Comparison of ENCODE assay signal across 18 mouse cellular contexts in the genomic region with DNA sequence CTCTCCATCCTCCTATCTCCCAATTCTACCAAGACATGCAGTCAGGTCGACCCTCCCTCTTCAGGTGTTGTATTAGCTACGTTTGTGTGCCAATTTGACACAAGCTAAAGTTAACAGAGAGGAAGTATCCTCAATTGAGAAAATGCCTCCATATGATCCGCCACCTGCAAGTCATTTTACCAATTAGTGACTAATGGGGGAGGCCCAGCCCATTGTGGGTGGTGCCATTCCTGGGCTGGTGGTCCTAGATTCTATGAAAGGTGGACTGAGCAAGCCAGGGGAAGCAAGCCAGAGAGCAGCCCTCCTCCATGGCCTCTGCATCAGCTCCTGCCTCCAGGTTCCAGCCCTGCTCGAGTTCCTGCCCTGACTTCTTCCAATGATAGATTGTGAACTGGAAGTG.
DNase-seq lines count a peak whose midpoint lies in the region; ATAC-seq and TF ChIP-seq lines count a peak whose summit lies in the region.
"Had no signal": no experiment of that assay in that cellular context is flagged by ENCODE, and none has a peak within 500 bp of the region (broad histone marks: within the 10 kb centered on the region; RNA-seq: fewer than 3 reads in every experiment).

No protein-coding gene starts in this region.

- H3K27me3 ChIP-seq in forebrain, embryonic 13.5 days = no peaks in the 10 kb centered on the region; the same call in 1 of the 2 replicates
- H3K27me3 ChIP-seq in forebrain, embryonic 10.5 days (ENCODE audit: poor library complexity, severe bottlenecking) = no peaks in the 10 kb centered on the region
- H3K27me3 ChIP-seq in hindbrain, embryonic 11.5 days (ENCODE audit: control insufficient read depth, insufficient read depth, low read length) = no peaks in the 10 kb centered on the region
- H3K27me3 ChIP-seq in hindbrain, postnatal 0 days (ENCODE audit: insufficient read depth, low read length) = no peaks in the 10 kb centered on the region
- H3K27me3 ChIP-seq in forebrain, embryonic 15.5 days = no peaks in the 10 kb centered on the region
- H3K27me3 ChIP-seq: embryonic facial prominence, embryonic 12.5 days; heart, embryonic 15.5 days had no signal

- H3K4me3 ChIP-seq in forebrain, embryonic 13.5 days = no peak overlapping the region
- no peak overlapping the region for H3K4me3 ChIP-seq in forebrain, embryonic 10.5 days
- H3K4me3 ChIP-seq in hindbrain, embryonic 11.5 days (ENCODE audit: low read depth, low read length) = no peak overlapping the region
- no peak overlapping the region for H3K4me3 ChIP-seq in hindbrain, postnatal 0 days (ENCODE audit: low read length)
- H3K4me3 ChIP-seq in forebrain, embryonic 15.5 days = no peak overlapping the region
- H3K4me3 ChIP-seq: embryonic facial prominence, embryonic 12.5 days; heart, adult 2 months; heart, embryonic 15.5 days had no signal

- no peak for ATAC-seq in forebrain, embryonic 13.5 days
- no peak for ATAC-seq in hindbrain, embryonic 11.5 days (ENCODE audit: low FRiP score)
- no peak for ATAC-seq in hindbrain, postnatal 0 days
- no peak for ATAC-seq in forebrain, embryonic 15.5 days (replicated peaks)

- no peak for TF ChIP-seq CTCF in hindbrain, postnatal 0 days (IDR thresholded peaks at IDR 0.05; ENCODE audit: low read depth)

- 70% methylated on average over 4 of the region's 4 CpGs for WGBS in forebrain, embryonic 13.5 days
- WGBS in forebrain, embryonic 10.5 days = 76% methylated on average over 4 of the region's 4 CpGs
- WGBS in hindbrain, embryonic 11.5 days = 89% methylated on average over 4 of the region's 4 CpGs
- 83% methylated on average over 4 of the region's 4 CpGs for WGBS in hindbrain, postnatal 0 days
- 66% methylated on average over 4 of the region's 4 CpGs for WGBS in forebrain, embryonic 15.5 days

- no peak overlapping the region for H3K4me2 ChIP-seq in forebrain, embryonic 13.5 days
- H3K4me2 ChIP-seq in hindbrain, embryonic 11.5 days (replicated peaks; ENCODE audit: low read depth, low read length) = no peak overlapping the region
- no peak overlapping the region for H3K4me2 ChIP-seq in hindbrain, postnatal 0 days (ENCODE audit: low read depth, low read length)
- H3K4me2 ChIP-seq in forebrain, embryonic 15.5 days (replicated peaks) = no peak overlapping the region
- H3K4me2 ChIP-seq: embryonic facial prominence, embryonic 12.5 days; heart, embryonic 11.5 days; heart, embryonic 15.5 days had no signal

- H3K9ac ChIP-seq in forebrain, embryonic 13.5 days = no peak overlapping the region
- no peak overlapping the region for H3K9ac ChIP-seq in hindbrain, embryonic 11.5 days (ENCODE audit: low read depth, low read length)
- H3K9ac ChIP-seq in hindbrain, postnatal 0 days (replicated peaks; ENCODE audit: low read length) = no peak overlapping the region
- H3K9ac ChIP-seq in forebrain, embryonic 15.5 days (replicated peaks) = no peak overlapping the region
- H3K9ac ChIP-seq: embryonic facial prominence, embryonic 12.5 days; heart, embryonic 15.5 days had no signal

- H3K4me1 ChIP-seq in forebrain, embryonic 13.5 days = peaks cover 34% of the 10 kb centered on the region
- peaks cover 13% of the 10 kb centered on the region for H3K4me1 ChIP-seq in forebrain, embryonic 10.5 days
- no peaks in the 10 kb centered on the region for H3K4me1 ChIP-seq in hindbrain, embryonic 11.5 days (replicated peaks; ENCODE audit: control insufficient read depth, insufficient read depth, low read length)
- no peaks in the 10 kb centered on the region for H3K4me1 ChIP-seq in hindbrain, postnatal 0 days (ENCODE audit: insufficient read depth, low read length)
- peaks cover 28% of the 10 kb centered on the region for H3K4me1 ChIP-seq in forebrain, embryonic 15.5 days

- peaks cover 2% of the 10 kb centered on the region; the same call in 1 of the 2 replicates for H3K9me3 ChIP-seq in forebrain, embryonic 13.5 days (replicated peaks)
- peaks cover 14% of the 10 kb centered on the region; the same call in 1 of the 2 replicates for H3K9me3 ChIP-seq in forebrain, embryonic 10.5 days
- no peaks in the 10 kb centered on the region for H3K9me3 ChIP-seq in hindbrain, embryonic 11.5 days (ENCODE audit: control insufficient read depth, low read length)
- no peaks in the 10 kb centered on the region for H3K9me3 ChIP-seq in hindbrain, postnatal 0 days (ENCODE audit: low read length)
- H3K9me3 ChIP-seq in forebrain, embryonic 15.5 days = no peaks in the 10 kb centered on the region
- H3K9me3 ChIP-seq: embryonic facial prominence, embryonic 12.5 days; heart, embryonic 15.5 days had no signal

- 0 out of 2 replicates have a peak, but pooled peaks cover 3% of the 10 kb centered on the region for H3K36me3 ChIP-seq in forebrain, embryonic 13.5 days (ENCODE audit: poor library complexity, severe bottlenecking)
- H3K36me3 ChIP-seq in forebrain, embryonic 10.5 days (replicated peaks) = peaks cover 10% of the 10 kb centered on the region
- no peaks in the 10 kb centered on the region for H3K36me3 ChIP-seq in hindbrain, embryonic 11.5 days (ENCODE audit: control insufficient read depth, insufficient read depth, low read length)
- H3K36me3 ChIP-seq in hindbrain, postnatal 0 days (ENCODE audit: insufficient read depth, low read length) = no peaks in the 10 kb centered on the region
- H3K36me3 ChIP-seq in forebrain, embryonic 15.5 days = no peaks in the 10 kb centered on the region
- H3K36me3 ChIP-seq: embryonic facial prominence, embryonic 12.5 days; heart, embryonic 15.5 days had no signal

- H3K27ac ChIP-seq in forebrain, embryonic 13.5 days = peak overlapping the region; percentile 78
- no peak overlapping the region for H3K27ac ChIP-seq in forebrain, embryonic 10.5 days
- H3K27ac ChIP-seq in hindbrain, embryonic 11.5 days (ENCODE audit: low read depth, low read length) = 0 out of 2 replicates have a peak overlapping the region, but pooled peaks have one; percentile 20
- no peak overlapping the region for H3K27ac ChIP-seq in hindbrain, postnatal 0 days
- H3K27ac ChIP-seq in forebrain, embryonic 15.5 days (replicated peaks) = peak overlapping the region; percentile 65
- H3K27ac ChIP-seq: embryonic facial prominence, embryonic 12.5 days had no signal

- DNase-seq in forebrain, embryonic 10.5 days (ENCODE audit: extremely low spot score, low spot score) = no peak
- no peak for DNase-seq in hindbrain, embryonic 11.5 days (ENCODE audit: low spot score)
- DNase-seq in hindbrain, postnatal 0 days (ENCODE audit: low spot score) = no peak
- no peak for DNase-seq in right cerebral cortex, adult 18-20 months
- no peak for DNase-seq in adrenal gland, postnatal 10 days
- DNase-seq: adrenal gland, adult 2 months; adrenal gland, postnatal 36 days; cerebellum, adult 8-10 months; cerebellum, postnatal 25 days; gastrocnemius, postnatal 36 days; heart, adult 2 months; kidney, adult 11 months; kidney, adult 9 months had no signal

Comparison
In these comparisons a context has a peak if more than half of its experiments do, and no peak if none do; other contexts are left out.
1. H3K27ac ChIP-seq: peak in forebrain, embryonic 13.5 days (single experiment), hindbrain, embryonic 11.5 days (single experiment) and forebrain, embryonic 15.5 days (single experiment); none in forebrain, embryonic 10.5 days (single experiment) and hindbrain, postnatal 0 days (single experiment).